Mouse (Mus musculus) heart, postnatal 36 days (tissue): Measurements from ENCODE around the gene Tox4. TPM values are rescaled to one million over a fixed set of nuclear protein-coding genes. Genes with fewer than 3 reads are reported as not detected.
"Not testable (repeated sequence)": the region's sequence is repeated elsewhere in the genome, so short reads cannot be mapped to it uniquely, and the experiment has no call there.

ENCODE experiments used
- DNase-seq, 2 experiments: peaks; one replicate each; pipeline ENCODE4 v3.0.0; 2021 to 2022
- intact Hi-C: fragments of 180-260 bp; cut with DNase I; formaldehyde crosslinking; loops from one replicate; pipeline ENCODE4 v1.15.1; 2025
- total RNA-seq, 2 experiments: library from RNA; stranded (reverse); gene quantifications; 2 replicates each; pipeline ENCODE4 v1.2.3; 2021

Gene Tox4
- total RNA-seq: 10 to 100 TPM; 35.7 to 38.8 TPM

DNA sequence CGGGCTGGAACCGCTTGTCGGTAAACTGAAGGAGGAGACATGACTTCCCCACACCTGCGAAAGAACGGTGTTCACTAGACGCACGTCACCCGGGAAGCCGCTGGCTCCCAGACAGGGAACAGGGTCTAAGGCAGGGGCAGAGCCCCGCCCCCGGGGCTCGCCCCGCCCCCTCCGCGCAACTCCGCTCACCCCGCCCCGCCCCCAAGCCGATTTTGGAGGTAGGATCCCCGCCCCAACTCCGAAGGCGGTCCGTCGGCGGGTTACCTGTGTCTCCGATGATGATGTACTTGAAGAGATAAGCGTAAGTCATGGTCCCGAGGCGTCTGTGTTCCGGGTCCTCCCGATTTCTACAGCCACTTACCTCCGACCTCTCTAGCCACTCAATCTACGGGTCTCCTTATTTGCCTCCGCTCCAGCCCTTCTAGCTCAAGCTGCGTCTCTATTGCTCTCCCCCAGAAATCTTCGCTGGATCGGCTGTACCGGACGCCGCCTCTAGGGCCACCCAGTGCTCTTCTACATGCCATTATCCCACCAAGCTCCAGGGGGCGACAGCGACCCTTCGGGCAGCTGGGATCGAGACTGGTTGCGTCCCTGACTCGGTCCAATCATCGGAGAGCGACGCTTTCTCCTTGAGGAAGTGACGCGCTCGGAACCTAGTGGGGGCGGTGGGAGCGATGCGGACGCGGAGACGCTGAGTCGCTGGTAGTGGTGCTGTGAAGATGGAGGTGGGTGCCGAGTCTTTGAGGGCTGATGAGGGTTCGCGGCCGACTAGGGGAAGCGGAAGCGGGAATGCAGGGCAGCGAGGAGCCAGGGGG lies at the start of gene Tox4, which contains the start of gene Rab2b:
Gene Tox4 (plus strand): TSS at position 215 of the 815 bp plus-strand sequence.
Gene Rab2b (minus strand): TSS at position 614 of the 815 bp plus-strand sequence.
- intact Hi-C loops: loop anchor here (1.0 to 2.0 kb wide), 2 partner anchors 21 to 26 kb away; partner anchors contain the start of gene Mettl3
- DNase-seq: peak; percentile 98 to 99

DNA sequence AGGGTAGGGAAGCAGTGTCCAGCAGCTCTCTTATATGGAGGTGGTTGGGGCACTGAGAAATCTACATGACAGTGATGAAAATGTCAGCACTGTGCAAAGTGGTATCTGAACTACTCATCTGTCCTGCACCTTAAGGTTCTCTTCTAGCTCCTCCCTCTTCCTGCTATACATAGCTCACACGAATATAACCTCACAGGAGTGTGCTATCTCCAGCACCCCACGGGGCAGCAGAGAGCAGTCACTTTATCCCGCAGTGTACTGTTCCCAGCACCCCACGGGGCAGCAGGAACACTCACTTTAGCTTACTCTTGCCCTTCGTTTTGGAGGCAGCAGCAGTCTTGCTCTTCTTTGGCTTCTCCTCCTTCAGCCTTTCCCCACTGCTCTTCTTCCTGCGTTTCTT lies 46.7 kb upstream of the Tox4 start:
- intact Hi-C loops: no loop called here
- DNase-seq: no peak

GRCm38 (mm10) chr14:52235165-52235564 lies 43.8 kb upstream of the Tox4 start:
- peak; percentile 24 to 26 for DNase-seq
- intact Hi-C loops: no loop called here

- DNase-seq: no peak
- intact Hi-C loops: no loop called here
Measured at GRCm38 (mm10) chr14:52236216-52236615, 42.7 kb upstream of the Tox4 start.

GRCm38 (mm10) chr14:52244041-52244689 lies 34.8 kb upstream of the Tox4 start:
- peak; percentile 99 to 100 for DNase-seq
- intact Hi-C loops: loop anchor here (1.0 kb wide), 1 partner anchor 13 kb away; the partner anchor contains the start of gene Chd8

DNA sequence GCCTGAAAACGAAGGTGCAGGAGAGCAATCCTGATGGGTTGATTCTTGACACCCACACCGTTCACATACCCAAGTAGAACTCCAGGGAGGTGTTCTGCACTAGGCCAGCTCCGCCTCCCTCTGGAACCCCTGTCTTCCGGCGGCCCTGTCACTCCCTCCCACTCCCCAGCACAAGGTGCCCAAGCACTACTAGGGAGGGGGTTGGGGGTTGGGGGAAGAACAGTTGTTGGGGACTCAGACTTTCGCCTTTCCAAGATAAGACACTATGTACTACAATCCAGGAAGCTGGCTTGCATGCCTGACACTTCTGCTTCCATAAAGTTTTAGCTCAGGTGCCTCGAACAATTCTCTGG lies 34.3 kb upstream of the Tox4 start:
- DNase-seq: no peak
- intact Hi-C loops: loop anchor here (1.0 kb wide), 1 partner anchor 13 kb away; the partner anchor contains the start of gene Chd8

GRCm38 (mm10) chr14:52246129-52246528 lies 32.8 kb upstream of the Tox4 start:
- intact Hi-C loops: no loop called here
- DNase-seq: no peak

- DNase-seq: no peak
Measured at GRCm38 (mm10) chr14:52256311-52257175, 22.4 kb upstream of the Tox4 start.

DNA sequence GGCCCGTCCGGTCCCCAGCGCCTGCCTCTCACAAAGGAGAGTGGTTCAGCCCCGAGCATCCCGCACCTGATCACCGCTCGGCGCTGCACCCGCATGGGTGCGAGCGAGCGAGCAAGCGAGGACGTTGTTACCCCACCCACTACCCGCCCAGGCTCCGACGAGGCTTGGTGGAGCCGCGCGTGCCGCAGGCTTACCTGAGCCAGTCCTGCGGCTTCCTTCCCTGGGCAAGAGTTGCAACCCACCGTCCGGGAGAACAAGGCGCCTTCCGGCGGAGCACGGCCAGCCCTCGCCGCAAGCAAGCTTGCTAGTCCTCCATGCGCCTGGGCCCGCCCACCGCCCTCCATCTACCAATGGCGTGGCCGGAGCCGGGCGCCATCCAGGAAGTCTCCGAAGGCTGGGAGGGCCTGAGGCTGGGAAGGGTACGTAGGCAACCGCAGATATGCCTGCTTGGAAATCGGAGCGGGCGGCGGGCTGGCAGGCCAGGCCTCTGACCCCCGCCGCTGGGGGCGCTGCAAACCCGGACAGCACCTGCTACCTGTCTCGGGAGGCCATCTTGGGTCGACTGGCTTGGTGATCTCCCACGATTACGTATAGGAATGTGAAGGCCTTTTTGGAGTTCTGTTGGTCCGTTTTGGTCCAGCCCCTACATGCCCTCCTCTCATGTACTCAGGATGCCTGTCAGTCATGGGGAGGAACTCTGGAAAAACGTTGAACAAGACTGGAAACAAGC lies 21.3 kb upstream of the Tox4 start, which contains the start of gene Chd8:
Gene Chd8 (minus strand): TSS at position 297 of the 730 bp plus-strand sequence.
- peak; percentile 97 for DNase-seq
- intact Hi-C loops: loop anchor here (1.0 to 5.0 kb wide), 4 partner anchors 13 to 155 kb away; partner anchors contain the start of genes Hnrnpc, Mettl3, Rab2b and Tox4

More at GRCm38 (mm10) chr14:52256311-52257175, 22.4 kb upstream of the Tox4 start:
- intact Hi-C loops: loop anchor here (1.0 to 5.0 kb wide), 3 partner anchors 12 to 154 kb away; partner anchors contain the start of genes Hnrnpc and Mettl3

DNA sequence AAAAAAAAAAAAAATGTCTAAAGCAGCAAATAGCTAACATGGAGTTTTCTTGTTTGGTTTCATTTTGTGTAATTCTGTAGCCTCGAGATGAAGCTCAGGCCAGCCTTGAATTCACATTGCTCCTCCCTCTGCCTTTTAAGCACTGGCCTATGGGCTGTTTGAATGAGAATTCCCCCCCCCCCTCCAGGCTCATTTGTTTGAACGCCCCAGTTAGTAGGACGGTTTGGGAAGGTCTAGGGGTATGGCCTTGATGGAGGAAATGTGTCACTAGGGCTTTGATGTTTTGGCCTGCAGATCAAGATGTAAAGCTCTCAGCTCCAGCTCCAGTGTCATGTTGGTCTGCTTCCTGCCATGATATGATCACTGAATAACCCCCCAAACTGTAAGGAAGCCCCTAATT lies 6.2 kb upstream of the Tox4 start:
- no peak for DNase-seq
- intact Hi-C loops: no loop called here

- DNase-seq: no peak
- intact Hi-C loops: no loop called here
Measured at GRCm38 (mm10) chr14:52277210-52277609, 1.7 kb upstream of the Tox4 start.

GRCm38 (mm10) chr14:52279747-52280120 lies 788 bp downstream of the Tox4 start:
- DNase-seq: no peak
- intact Hi-C loops: loop anchor here (1.0 to 2.0 kb wide), 2 partner anchors 21 to 25 kb away; partner anchors contain the start of gene Mettl3

- no peak for DNase-seq
- intact Hi-C loops: no loop called here
Measured at GRCm38 (mm10) chr14:52283629-52284028, 4.7 kb downstream of the Tox4 start.

DNA sequence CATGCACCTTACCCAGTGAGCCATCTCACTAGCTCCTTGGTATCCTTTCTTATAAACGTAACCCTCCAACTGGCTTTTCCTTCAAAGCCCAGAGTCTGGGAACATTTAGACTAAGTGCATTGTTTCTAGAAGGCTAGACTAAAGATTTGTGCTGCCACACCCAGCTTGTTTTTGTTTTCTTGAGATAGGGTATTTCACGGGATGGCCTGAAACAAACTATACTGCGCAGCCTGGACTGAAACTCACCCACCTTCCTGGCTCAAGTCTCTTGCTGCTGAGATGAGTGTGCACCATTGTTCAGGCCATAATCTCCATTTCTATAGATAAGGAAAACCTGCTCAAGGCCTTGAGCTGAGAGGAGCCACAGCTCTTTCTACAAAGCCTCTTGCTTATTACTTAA lies 5.2 kb downstream of the Tox4 start:
- DNase-seq: no peak
- intact Hi-C loops: no loop called here

GRCm38 (mm10) chr14:52295558-52296264 lies 16.8 kb downstream of the Tox4 start:
- intact Hi-C loops: loop anchor here (1.0 kb wide), 1 partner anchor 43 kb away; no protein-coding TSS in a partner anchor
- DNase-seq: no peak

DNA sequence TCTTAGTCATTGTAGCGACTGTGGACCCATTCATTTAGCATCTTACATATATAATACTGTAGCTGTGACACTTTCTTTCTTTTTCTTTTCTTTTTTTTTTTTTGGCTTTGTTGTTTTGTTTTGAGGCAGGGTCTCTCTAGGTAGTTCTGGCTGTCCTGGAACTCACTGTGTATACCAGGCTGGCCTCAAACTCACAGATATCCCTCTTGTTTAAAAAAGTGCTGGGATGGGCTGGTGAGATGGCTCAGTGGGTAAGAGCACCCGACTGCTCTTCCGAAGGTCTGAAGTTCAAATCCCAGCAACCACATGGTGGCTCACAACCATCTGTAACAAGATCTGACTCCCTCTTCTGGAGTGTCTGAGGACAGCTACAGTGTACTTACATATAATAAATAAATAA lies 24.6 kb downstream of the Tox4 start:
- DNase-seq: not testable (repeated sequence)
- intact Hi-C loops: loop anchor here (10.0 kb wide), 1 partner anchor 419 kb away; the partner anchor contains the start of gene Mettl17

DNA sequence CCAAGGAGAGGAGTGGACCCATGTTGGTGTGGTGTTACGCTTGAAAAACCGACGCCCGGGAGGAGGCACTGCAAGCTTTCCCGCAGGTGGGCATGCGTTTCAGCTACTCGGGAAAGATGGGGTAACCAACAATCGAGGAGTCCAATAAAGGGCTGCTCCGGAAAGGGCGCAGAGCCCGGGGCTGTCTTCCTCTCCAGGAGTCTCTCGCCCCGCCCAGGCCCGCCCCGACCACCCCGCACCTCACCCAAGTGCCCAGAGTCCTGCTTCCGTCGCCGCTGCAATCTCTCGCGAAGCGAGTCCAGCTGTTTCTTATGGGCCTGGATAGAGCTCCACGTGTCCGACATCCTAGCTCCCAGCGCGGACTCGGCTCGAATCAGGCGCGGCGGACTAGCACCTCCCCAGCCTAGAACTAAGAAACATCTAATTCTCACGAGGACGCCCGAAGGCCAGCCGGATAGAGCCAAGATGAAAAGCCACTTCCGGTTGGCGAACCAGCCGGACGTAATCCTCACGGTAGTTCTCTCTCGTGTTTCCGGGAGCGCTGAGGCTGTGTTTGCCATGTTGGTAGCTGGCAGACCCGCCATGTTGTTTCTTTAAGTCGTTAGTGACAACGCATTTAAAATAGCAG lies 25.8 kb downstream of the Tox4 start, which contains the start of gene Mettl3:
Gene Mettl3 (minus strand): TSS at position 485 of the 628 bp plus-strand sequence.
- intact Hi-C loops: loop anchor here (2.0 to 10.0 kb wide), 3 partner anchors 26 to 420 kb away; partner anchors contain the start of genes Chd8, Mettl17, Rab2b and Tox4

GRCm38 (mm10) chr14:52306100-52306499 lies 27.2 kb downstream of the Tox4 start:
- intact Hi-C loops: loop anchor here (10.0 kb wide), 1 partner anchor 421 kb away; the partner anchor contains the start of gene Mettl17
- no peak for DNase-seq

More for the DNA sequence above, 25.8 kb downstream of the Tox4 start, which contains the start of gene Mettl3:
- DNase-seq: peak; percentile 90 to 92
